Mouse (Mus musculus): ENCODE measurements at regions not wholly inside any gene's neighbourhood (a gene's known extent, or its start where the extent isn't known, plus 50 kb on each side); places are given as distances from the start of the nearest gene placed in this dataset.
A peak's percentile ranks its signal among the peaks of the same experiment; 100 is the strongest.

DNA sequence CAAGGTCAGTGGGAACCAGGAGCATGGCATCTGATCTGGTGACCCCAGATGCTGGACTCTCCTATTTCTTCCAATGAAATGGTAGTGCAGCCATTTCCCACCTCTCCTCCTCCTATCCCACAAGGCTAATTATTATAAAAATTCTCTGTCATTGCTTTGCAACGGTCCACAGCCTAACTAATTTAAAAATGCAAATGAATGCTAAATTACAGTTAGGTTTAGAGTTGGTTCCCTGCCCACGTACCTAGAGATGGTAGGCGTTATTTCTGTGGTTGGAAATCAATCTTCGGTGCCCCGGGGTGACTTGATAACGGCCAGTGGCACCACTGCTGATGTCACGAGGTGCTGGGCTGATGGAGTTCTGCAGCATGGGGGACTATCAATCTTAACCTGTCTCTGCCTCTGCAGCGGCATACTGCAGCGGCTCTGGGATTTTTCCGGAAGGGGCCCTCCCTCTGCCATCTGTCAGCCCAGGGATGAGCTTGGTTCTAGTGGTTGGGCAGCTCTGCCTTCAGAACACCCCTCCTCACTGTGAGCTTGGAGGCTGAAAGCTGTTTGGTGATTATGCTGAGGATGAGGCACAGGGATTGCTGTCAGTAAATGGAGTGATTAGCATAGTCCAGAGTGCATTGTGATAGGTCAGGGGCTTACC, 66.5 kb downstream of the Nmur2 start:
- peak; percentile 50 for DNase-seq

DNA sequence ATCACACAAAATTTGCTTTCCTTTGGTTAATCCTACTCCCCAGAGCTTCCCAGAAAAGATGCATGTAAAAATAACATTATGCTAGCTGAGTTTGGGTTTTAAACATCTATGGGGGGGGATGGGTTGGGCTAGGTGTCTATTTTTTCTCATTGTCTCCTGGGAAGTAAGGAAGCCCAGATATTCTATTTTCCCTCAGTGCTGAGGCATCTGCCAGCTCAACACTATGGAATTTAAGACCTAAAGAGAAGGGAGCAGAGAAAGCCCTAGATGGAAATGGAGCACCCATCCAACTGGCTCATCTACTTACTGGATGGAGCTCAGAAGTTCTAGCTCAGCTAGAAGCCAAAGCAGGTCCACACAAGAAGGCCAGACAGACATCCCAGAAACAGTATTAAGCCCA, 74.2 kb downstream of the Nmur2 start:
- DNase-seq = no peak

DNA sequence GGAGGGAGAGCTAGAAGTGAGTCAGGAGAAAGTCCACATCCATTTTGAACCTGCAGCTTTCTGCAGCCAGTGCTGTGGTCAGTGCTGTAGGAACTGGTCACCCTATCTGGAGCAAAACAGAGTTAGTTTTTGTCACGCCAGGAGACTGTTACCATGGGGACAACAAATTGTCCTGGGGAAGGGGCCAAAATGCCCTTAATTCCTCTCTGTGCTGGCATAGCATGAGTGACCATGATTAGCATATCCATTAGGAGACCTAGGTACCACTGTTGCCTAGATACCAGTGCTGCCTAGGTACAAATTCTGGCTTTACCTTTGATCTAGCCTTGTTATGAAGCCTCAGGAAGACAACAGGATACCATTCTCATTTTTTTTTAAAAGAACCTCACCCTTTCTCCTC, 82.4 kb downstream of the Nmur2 start:
- DNase-seq = no peak

DNA sequence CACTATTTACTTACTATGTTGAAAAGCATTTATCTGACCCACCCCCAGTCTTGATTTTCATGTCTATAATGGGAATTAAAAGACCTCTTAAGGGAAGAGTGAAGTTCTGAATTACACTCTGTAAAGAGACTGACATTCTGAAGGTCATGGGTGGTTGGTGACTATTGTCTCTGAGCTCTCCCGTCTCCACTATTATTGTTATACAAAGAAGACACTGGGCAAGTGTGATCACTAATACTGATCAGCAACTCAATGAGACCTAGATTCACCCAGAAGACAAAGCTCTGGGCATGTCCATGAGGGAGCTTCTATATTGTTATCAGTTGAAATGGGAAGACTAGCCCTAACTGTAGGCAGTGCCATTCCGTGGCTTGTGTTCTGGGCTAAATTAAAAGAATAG, 83.5 kb downstream of the Nmur2 start:
- no peak for DNase-seq

DNA sequence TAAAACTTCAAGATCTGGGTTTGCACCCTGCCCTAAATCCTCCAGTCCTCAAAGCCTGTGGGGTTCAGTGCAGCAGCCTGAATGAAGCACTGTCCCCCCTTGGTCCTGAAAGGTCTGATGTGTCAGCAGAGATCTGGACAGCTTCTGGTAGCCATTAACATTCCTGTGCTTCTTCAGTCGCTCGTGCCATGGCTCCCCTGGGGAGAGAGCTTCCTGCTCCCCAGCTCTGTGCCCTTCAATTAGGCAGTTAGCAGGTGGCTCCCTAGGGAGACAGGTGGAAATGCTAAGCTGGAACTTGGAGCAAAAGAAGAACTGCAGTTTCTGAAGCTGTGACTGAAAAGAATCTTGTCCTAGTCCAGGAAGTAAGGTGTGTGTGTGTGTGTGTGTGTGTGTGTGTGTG, 87.1 kb downstream of the Nmur2 start:
- DNase-seq = no peak

DNA sequence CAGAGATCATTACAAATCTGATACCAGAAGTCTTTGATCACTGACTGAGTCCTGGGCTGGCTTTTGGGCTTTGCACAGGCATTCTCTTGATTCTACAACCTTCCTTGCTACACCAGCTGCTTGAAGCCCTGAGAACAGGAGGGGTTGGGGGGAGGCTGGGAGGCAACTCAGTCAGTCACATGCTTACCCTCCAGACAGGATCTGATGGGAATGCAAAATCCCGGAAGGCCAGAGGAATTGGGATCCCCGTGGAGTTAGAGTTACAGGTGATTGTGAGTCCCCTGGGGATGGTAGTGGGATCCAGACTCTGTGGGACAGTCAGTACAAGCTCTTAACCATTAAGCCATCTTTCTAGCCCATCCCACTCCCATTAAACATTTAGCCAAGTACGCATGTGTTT, 91.2 kb downstream of the Nmur2 start:
- DNase-seq = no peak

DNA sequence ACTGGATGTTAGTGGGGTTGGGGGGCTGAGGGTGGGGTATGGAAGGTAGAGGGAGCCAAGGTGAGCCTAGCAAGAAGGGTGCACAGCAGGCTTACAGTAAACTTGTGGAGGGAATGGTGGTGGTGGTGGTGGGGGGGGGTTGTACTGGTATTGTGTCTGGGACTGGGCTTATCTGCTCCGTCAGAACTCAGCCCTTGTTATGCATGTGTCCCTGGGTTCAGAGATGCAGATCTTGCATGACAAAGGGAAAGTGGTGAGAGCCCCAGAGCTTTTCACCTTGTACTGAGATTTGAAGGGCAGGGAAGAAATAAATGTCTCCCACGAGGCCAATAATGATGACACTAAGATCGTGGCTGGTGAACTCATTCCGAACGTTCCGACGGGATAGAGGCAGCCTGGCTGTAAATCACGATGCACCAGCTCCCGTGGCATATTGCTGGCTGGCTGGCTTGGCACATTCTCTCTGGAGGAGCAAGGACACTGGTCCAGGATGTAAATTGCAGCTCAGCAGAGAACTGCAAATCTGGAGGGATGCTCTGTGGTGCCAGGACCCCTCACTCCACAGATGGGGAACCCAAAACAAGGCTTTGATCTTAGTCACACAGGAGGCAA, 94.1 kb downstream of the Nmur2 start:
- DNase-seq = no peak

DNA sequence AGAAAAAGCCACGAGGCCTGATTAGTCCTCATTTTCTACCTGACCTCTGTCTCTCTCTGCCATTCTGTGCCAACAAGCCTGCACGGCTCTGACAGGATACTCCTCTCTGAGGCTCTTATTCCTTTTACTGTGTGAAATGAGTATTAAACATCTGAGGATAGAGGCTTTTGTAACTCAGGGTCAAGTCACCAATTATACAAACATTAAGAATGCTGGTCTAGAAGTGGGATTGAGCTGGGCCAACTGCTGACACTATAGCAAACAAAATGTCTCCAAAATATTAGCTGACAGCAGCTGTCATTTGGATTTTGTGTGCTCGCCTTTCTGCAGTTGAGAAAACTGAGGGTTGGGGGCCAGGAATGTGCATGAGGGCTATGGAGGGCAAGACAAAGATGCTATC, 94.8 kb downstream of the Nmur2 start:
- DNase-seq = no peak

DNA sequence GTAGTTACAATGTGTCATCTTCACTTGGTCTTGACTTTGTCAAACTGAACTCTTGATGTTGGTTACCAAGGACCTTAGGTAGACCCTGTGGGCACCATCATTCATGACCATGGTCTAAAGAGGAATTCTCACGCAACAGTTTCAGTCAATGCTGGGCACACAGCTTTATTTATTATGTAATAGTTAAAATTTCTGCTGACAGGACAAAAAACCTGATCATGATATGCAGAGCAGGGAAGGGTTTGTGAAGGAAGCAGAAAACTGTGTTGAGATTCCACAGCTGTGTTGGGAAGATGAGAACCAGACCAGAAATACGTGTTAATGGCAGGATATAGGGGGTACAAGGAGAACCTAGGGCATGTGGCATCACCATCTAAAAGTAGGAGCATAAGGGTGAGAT, 100.8 kb downstream of the Nmur2 start:
- DNase-seq = no peak

DNA sequence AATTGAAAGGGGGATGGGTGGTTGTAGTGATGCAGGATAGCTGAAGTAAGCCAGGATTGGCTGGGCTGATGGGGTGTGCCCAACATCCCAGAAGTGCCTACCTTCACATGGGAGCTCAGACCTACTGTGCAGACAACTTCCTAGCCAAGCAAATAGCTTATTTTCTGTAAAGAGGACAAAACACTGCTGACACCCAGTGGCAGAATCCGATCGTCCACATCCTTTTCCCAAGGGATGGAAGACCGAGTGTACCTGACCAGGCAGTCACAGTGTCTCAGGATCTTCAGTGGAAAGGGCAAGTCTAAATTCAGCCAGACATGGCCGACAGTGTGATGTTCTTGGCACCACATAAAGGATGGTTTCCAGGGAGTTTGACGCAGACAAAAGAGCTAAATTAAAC, 114.4 kb downstream of the Nmur2 start:
- no peak for DNase-seq

DNA sequence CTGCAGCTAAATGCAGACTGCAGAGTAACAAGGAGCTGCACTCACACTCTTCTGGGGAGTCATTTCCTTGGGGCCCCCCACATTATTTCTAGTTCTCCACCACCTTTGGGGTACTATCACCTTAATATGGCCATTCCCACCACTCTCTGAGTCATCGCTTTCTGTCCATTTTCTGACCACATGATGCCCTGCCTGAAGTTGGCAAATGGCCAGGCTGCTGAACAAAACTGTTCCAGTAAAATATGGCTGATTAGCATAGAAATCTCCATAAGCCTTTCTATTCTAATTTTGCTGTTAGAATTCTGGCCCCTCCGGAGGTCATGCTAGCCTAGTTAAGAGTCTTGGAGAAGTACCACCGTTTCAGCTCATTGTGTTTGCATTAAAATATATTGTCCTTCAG, 121.7 kb downstream of the Nmur2 start:
- no peak for DNase-seq

DNA sequence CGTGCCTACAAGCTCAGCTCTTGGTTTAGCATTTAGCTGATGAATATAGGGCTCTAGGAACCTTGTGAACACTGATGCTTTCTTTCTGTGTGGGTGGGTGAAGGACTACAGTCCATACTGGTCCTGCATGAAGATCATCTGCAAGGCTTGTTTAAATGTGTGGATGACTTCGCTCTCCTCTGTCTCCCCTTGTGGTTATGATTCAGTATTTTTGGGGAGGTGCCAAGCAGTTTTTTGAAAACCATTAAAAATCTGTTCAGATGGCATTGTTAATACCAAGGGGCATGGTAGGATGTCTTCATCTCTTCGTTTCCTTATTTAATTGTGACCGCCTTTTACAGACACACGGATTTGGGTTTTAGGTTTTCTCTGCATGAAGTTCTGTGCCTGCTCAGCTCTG, 122.4 kb downstream of the Nmur2 start:
- no peak for DNase-seq

DNA sequence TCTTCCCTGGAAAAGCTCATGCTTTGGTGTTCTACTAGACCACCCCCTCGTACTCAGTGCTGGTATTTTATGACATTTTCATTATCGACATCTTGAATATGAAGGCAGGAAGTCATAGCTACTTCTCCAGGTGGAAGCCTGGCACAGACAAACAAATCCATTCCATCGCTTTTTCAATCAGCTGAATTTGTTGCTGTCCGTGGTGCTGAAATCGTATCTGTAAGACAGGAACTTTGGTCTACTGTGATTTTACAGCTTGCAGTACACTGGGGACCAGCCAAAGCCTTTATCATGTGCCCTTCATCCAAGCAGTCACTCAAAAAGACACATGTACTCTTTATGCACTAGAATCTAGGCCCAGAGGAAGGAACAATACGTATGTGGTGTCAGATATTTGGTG, 143.3 kb downstream of the Nmur2 start:
- no peak for DNase-seq

DNA sequence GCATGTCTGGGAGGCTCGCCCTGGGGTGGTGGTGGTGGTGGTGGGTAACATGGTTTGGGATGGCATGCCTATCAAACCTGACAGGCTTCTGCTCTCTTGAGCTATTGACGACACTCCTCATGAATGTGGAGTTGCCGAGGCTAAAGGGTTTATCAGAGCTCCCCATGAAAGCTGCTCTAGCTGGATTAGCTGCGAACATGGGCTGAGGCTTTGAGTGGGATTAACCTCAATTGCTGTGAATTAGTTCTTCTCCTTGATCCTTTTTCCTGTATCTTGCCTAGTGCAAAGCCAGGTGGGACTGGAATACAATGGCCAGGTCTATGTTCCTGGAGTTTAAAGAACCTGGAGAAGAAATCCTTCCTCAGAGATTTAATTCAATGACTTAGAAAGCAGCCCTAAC, 150.6 kb downstream of the Nmur2 start:
- DNase-seq = no peak

DNA sequence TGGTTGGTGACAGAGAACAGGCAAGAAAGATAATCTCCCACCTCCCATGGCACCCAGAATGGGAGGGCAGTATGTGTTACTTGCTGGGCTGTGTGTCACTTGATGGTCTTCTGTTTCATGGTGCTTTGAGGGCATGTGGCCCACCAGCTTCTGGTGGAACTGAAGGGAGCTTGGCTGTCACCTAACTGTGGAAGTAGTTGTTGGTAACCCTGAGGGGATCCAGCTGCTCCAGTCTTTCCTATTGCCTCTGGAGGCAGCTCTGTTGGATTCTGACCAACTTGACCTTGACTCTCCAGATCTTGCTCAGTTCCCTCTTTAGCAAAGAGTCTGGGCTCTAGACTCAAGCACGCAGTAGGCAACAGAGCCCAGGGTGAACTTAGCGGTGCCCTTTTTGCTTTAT, 162.2 kb downstream of the Nmur2 start:
- no peak for DNase-seq

DNA sequence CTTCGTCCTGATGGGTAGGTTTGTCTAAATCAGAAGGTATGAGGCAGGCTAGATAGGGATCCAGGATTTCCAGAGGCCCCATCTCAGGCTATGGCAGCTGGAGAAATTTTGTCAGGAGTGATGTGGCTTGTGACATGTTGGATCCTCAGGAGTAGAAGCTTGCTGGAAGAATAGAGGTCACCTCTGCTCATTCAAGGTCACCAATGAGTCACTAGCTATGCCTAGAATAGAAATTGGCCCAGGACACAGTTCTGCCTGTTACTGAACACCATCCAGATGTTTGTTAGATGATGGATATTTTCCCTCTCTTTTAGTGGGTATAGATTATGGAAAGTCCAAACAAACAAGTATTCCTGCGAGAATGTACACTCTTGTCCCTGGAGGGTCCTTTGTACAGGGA, 173.7 kb downstream of the Nmur2 start:
- no peak for DNase-seq

DNA sequence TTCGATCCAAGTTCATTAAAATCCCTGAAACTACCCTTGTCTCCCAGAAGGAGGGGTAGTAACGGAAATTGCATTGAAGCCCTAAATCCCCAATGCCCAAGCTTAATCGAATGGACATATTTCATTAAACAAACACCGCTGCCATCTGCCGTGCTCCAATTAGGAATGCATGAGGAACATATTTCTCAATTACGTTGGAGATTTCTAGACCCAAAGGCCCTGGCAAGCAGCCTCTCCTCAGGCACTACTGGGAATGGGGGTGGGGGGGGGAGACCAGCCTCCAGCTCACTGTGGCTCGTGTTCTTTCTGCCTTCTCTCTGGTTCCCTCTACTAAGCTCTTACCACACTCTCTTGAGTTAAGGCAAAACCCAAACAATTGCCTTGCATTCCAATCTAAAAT, 181.6 kb downstream of the Nmur2 start:
- no peak for DNase-seq

DNA sequence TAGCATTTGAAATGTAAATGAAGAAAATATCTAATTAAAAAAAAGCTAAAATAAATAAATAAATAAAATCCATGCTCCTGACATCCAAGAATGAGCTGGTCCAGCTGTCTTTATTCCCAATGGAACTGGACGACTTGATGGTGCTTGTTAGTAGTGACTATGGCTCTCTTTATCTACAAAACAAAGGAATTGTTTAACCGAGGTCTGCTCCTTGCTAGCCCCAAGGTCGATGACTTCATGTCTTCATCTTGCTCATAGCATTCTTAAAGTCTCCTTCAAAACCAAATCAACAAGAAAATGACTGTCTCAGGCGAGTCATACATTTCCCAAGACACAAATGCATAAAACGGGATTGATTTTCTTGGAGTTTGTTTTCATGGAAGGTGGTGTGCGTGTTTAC, 212.5 kb upstream of the Glra1 start:
- DNase-seq = no peak

DNA sequence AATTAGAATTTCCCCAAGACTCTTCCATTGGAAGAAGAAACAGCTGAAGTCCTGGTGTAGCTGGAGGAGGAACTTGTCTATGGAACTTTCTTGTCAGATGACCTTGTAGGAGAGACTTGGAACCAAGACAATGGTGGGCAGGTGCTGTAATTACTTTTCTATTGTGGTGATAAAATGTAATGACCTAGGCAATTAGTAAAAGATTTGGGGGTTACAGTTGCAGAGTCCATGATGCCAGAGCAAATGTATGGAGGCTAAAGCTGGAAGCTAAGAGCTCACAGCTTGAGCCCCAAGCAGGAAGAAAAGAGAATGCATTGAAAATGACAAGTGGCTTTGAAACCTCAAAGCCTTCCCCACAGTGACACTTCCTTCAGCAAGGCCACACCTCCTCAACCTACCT, 208.6 kb upstream of the Glra1 start:
- no peak for DNase-seq

DNA sequence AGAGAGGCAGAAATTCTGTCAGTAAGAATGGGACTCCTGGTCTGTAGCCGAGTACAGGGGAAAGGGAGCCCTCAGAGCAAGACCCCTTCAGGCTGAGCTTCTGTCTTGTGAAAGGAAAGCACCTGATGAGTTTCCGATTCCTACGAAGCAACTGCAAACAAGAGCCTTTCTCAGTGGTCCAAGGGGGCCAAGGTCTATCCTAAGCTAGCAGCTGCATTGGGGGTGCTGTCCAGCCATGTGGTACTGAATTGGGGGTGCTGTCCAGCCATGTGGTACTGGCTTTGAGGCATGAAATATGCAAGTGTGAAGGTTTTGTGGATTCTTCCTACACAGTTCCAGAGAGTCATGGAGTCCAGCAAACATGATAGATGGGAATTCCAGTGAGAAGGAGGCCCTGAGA, 202.7 kb upstream of the Glra1 start:
- no peak for DNase-seq

DNA sequence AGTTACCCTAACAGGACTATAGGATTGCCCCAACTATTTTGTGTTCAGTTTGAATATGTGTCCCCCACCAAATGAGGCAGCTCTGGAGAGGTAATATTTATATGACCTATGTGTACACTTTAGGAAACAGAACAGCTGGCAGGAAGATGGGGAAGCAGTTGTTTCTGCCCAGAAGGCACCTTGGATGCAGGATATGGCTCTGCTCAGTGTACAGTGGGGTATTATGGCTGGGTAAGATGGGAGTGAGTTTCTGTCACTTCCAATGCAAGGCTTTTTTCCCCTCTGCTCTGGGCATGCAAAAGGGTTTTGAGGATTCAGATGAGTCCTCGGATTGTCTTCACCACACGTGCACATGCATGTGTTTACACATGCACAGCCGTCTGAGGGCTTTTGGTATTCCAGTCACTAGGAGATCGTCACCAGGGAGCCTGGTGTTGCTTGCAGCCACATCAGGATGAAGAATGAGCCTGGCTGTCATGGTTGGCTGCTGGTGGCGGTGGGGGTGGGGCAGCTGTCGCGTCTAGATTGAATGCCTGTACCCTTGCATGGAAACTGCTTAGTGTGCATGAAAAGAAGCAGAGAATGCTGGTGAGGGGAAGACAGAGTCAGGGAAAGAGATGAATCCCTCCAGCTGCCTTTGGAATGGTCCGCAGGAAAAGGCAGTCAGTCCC, 183.3 kb upstream of the Glra1 start:
- DNase-seq = no peak

DNA sequence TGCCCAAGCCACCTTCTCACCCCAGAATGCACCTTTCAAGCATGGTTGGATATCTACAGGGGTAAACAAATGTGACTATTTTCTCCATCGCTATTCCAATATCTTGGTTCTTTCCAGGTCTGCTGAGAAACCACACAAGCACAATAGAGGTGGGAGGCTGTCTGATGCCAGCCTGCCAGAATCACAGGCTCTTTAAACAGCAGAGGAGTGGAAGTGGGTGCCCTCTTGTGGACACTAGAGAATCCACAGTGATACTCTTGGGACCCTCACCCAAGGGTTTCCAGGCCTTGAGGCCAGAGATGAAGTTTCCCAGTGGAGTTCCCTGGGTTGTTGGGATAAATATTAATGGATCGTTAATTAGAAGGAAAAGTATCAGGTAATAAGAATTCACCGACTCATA, 181.6 kb upstream of the Glra1 start:
- DNase-seq = no peak

DNA sequence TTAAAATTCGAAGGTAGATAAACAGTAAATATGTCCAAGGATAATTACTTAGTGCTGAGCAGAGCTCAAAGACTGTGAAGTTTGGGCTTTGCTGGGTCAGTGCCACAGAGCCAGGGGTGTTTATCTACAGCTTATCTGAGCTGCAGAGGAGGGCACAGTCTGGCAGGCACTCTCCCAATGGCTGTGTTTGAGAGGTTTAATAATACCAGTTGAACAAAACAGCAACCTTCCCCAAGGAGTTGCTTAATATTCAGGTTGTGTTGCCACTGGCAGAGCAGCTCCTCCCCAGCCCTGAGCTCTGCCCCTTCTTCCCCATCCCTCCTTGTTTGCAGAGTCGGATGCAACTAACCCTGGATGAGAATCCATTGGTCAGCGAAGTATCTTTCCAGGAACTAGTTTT, 173.0 kb upstream of the Glra1 start:
- no peak for DNase-seq

DNA sequence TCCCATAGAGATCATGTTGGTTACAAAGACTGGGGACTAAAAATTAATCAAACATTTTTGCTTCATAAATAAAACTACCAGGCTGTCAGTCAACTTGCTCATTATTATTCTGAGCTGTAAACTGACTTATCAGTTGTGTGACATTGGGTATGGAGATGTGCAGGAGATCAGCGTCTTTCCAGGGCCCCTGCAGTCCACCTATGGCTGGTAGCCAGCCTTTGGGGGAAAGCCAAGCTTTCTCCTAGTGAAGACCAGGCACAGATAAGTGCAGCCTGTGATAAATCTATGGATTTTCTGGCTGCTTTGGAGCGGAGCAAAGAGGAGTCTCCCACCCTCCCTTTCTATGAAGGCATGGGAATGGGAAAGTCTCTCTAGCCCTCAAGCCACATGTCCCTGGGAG, 172.0 kb upstream of the Glra1 start:
- DNase-seq = no peak

DNA sequence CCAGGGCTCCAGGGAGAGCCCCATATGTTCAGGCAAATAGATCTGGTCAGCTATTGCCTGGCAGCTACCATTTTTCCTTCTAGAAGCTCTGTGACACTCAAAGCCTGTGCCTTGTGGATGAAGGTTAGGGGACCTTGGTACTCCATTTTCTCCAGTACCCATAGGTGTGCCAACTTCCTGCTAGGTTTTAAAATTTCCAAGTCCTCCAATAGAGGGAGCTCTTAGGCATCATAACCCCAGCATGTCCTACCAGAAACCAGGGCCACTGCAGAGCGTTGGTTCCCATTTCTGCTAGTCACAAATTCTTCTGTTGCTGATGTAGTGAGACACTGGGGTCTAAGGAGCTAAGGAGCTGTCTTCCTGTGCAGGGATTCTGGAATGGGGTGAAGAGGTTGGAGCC, 165.3 kb upstream of the Glra1 start:
- no peak for DNase-seq
